Mouse (Mus musculus): ENCODE results near the gene Rpp14. TPM values are rescaled to one million over a fixed set of nuclear protein-coding genes. Genes with fewer than 3 reads are reported as not detected.

Gene Rpp14
- polyA plus RNA-seq, 1 experiment from 2014 or later, result 57.5 TPM

- WGBS, result 89% methylated on average over 8 of the region's 8 CpGs
- Histone ChIP-seq H3K27me3 (ENCODE audit: low read depth, poor library complexity, severe bottlenecking) (no peaks in the 10 kb centered on the region), H3K9me3 (replicated peaks) (no peaks in the 10 kb centered on the region), H3K4me3 (no peak overlapping the region), H3K36me3 (no peaks in the 10 kb centered on the region), H3K27ac (replicated peaks) (peak overlapping the region; percentile 70), H3K4me1 (peaks cover 21% of the 10 kb centered on the region)
- no peak for DNase-seq (ENCODE audit: low spot score)
Measured at GRCm38 (mm10) chr14:8063835-8064785, 16.1 kb upstream of the Rpp14 start.

GRCm38 (mm10) chr14:8080718-8081117 lies 551 bp downstream of the Rpp14 start:
- Histone ChIP-seq H3K27me3 (ENCODE audit: low read depth, poor library complexity, severe bottlenecking) (no peaks in the 10 kb centered on the region), H3K27ac (replicated peaks) (peak overlapping the region; percentile 95), H3K4me3 (peak overlapping the region; percentile 79), H3K9me3 (replicated peaks) (no peaks in the 10 kb centered on the region), H3K36me3 (peaks cover 20% of the 10 kb centered on the region), H3K4me1 (peaks cover 18% of the 10 kb centered on the region)
- 13% methylated on average over 11 of the region's 11 CpGs for WGBS
- no peak for DNase-seq (ENCODE audit: low spot score)

GRCm38 (mm10) chr14:8082949-8083348 lies 2.8 kb downstream of the Rpp14 start:
- Histone ChIP-seq H3K27me3 (ENCODE audit: low read depth, poor library complexity, severe bottlenecking) (no peaks in the 10 kb centered on the region), H3K27ac (replicated peaks) (no peak overlapping the region), H3K36me3 (peaks cover 42% of the 10 kb centered on the region), H3K4me3 (no peak overlapping the region), H3K4me1 (peaks cover 18% of the 10 kb centered on the region), H3K9me3 (replicated peaks) (no peaks in the 10 kb centered on the region)
- no peak for DNase-seq (ENCODE audit: low spot score)
- WGBS, result 93% methylated on average over 1 of the region's 1 CpGs

- Histone ChIP-seq H3K4me3 (no peak overlapping the region), H3K36me3 (peaks cover 70% of the 10 kb centered on the region), H3K27me3 (ENCODE audit: low read depth, poor library complexity, severe bottlenecking) (no peaks in the 10 kb centered on the region), H3K9me3 (replicated peaks) (no peaks in the 10 kb centered on the region), H3K27ac (replicated peaks) (no peak overlapping the region), H3K4me1 (no peaks in the 10 kb centered on the region)
- no peak for DNase-seq (ENCODE audit: low spot score)
- 92% methylated on average over 2 of the region's 2 CpGs for WGBS
Measured at GRCm38 (mm10) chr14:8089016-8089415, 8.8 kb downstream of the Rpp14 start.

GRCm38 (mm10) chr14:8092573-8092972 lies 12.4 kb downstream of the Rpp14 start:
- no peak for DNase-seq (ENCODE audit: low spot score)
- no peak overlapping the region for H3K4me3 ChIP-seq
- peaks cover 5% of the 10 kb centered on the region; the same call in 1 of the 2 replicates for H3K27me3 ChIP-seq (ENCODE audit: low read depth, poor library complexity, severe bottlenecking)
- H3K27ac ChIP-seq (replicated peaks), result no peak overlapping the region
- H3K36me3 ChIP-seq, result peaks cover 35% of the 10 kb centered on the region
- H3K9me3 ChIP-seq (replicated peaks), result no peaks in the 10 kb centered on the region
- WGBS, result 91% methylated on average over 2 of the region's 2 CpGs
- H3K4me1 ChIP-seq, result no peaks in the 10 kb centered on the region

GRCm38 (mm10) chr14:8093427-8093826 lies 13.3 kb downstream of the Rpp14 start:
- H3K4me3 ChIP-seq, result no peak overlapping the region
- H3K4me1 ChIP-seq, result peaks cover 5% of the 10 kb centered on the region
- peaks cover 5% of the 10 kb centered on the region; the same call in 1 of the 2 replicates for H3K27me3 ChIP-seq (ENCODE audit: low read depth, poor library complexity, severe bottlenecking)
- no peak overlapping the region for H3K27ac ChIP-seq (replicated peaks)
- no peaks in the 10 kb centered on the region for H3K9me3 ChIP-seq (replicated peaks)
- DNase-seq (ENCODE audit: low spot score), result no peak
- WGBS, result 58% methylated on average over 5 of the region's 5 CpGs
- peaks cover 30% of the 10 kb centered on the region for H3K36me3 ChIP-seq

GRCm38 (mm10) chr14:8094931-8095561 lies 14.9 kb downstream of the Rpp14 start:
- WGBS, result 82% methylated on average over 3 of the region's 3 CpGs

GRCm38 (mm10) chr14:8095562-8095950 lies 15.4 kb downstream of the Rpp14 start:
- Histone ChIP-seq H3K4me1 (peaks cover 12% of the 10 kb centered on the region), H3K36me3 (peaks cover 8% of the 10 kb centered on the region), H3K27me3 (ENCODE audit: low read depth, poor library complexity, severe bottlenecking) (peaks cover 5% of the 10 kb centered on the region; the same call in 1 of the 2 replicates), H3K9me3 (replicated peaks) (no peaks in the 10 kb centered on the region), H3K4me3 (no peak overlapping the region), H3K27ac (replicated peaks) (no peak overlapping the region)
- WGBS, result 77% methylated on average over 7 of the region's 7 CpGs
- DNase-seq (ENCODE audit: low spot score), result no peak

More at GRCm38 (mm10) chr14:8094931-8095561, 14.9 kb downstream of the Rpp14 start:
- DNase-seq (ENCODE audit: low spot score), result no peak
- H3K27ac ChIP-seq (replicated peaks), result no peak overlapping the region
- no peaks in the 10 kb centered on the region for H3K9me3 ChIP-seq (replicated peaks)
- H3K4me3 ChIP-seq, result no peak overlapping the region
- H3K36me3 ChIP-seq, result peaks cover 13% of the 10 kb centered on the region
- peaks cover 12% of the 10 kb centered on the region for H3K4me1 ChIP-seq
- H3K27me3 ChIP-seq (ENCODE audit: low read depth, poor library complexity, severe bottlenecking), result peaks cover 5% of the 10 kb centered on the region; the same call in 1 of the 2 replicates

- peak; percentile 95 for DNase-seq (ENCODE audit: low spot score)
- Histone ChIP-seq H3K27me3 (ENCODE audit: low read depth, poor library complexity, severe bottlenecking) (peaks cover 5% of the 10 kb centered on the region; the same call in 1 of the 2 replicates), H3K9me3 (replicated peaks) (no peaks in the 10 kb centered on the region), H3K4me3 (peak within 1 kb of the TSS; percentile 85), H3K27ac (replicated peaks) (peak within 1 kb of the TSS; percentile 84), H3K4me1 (peaks cover 12% of the 10 kb centered on the region), H3K36me3 (no peaks in the 10 kb centered on the region)
- under 1% methylated on average over 89 of the region's 89 CpGs for WGBS
Measured at GRCm38 (mm10) chr14:8097978-8098686, 18.0 kb downstream of the Rpp14 start, which contains the start of gene Pxk. Gene Pxk, plus strand, starts transcription at chr14:8098211.

GRCm38 (mm10) chr14:8098687-8098995 lies 18.5 kb downstream of the Rpp14 start:
- 3% methylated on average over 5 of the region's 5 CpGs for WGBS
- peaks cover 5% of the 10 kb centered on the region; the same call in 1 of the 2 replicates for H3K27me3 ChIP-seq (ENCODE audit: low read depth, poor library complexity, severe bottlenecking)
- no peaks in the 10 kb centered on the region for H3K36me3 ChIP-seq
- peaks cover 12% of the 10 kb centered on the region for H3K4me1 ChIP-seq
- H3K9me3 ChIP-seq (replicated peaks), result no peaks in the 10 kb centered on the region
- H3K27ac ChIP-seq (replicated peaks), result peak overlapping the region; percentile 84
- no peak for DNase-seq (ENCODE audit: low spot score)
- H3K4me3 ChIP-seq, result peak overlapping the region; percentile 85

GRCm38 (mm10) chr14:8099561-8100021 lies 19.4 kb downstream of the Rpp14 start:
- H3K36me3 ChIP-seq, result no peaks in the 10 kb centered on the region
- H3K9me3 ChIP-seq (replicated peaks), result no peaks in the 10 kb centered on the region
- H3K4me1 ChIP-seq, result peaks cover 12% of the 10 kb centered on the region
- H3K27ac ChIP-seq (replicated peaks), result no peak overlapping the region
- H3K4me3 ChIP-seq, result 0 out of 2 replicates have a peak overlapping the region, but pooled peaks have one; percentile 85
- H3K27me3 ChIP-seq (ENCODE audit: low read depth, poor library complexity, severe bottlenecking), result peaks cover 5% of the 10 kb centered on the region; the same call in 1 of the 2 replicates
- 76% methylated on average over 10 of the region's 10 CpGs for WGBS
- DNase-seq (ENCODE audit: low spot score), result no peak

GRCm38 (mm10) chr14:8101886-8102285 lies 21.7 kb downstream of the Rpp14 start:
- Histone ChIP-seq H3K9me3 (replicated peaks) (no peaks in the 10 kb centered on the region), H3K4me1 (peaks cover 15% of the 10 kb centered on the region), H3K36me3 (no peaks in the 10 kb centered on the region), H3K27ac (replicated peaks) (no peak overlapping the region), H3K27me3 (ENCODE audit: low read depth, poor library complexity, severe bottlenecking) (peaks cover under 1% of the 10 kb centered on the region; the same call in 1 of the 2 replicates), H3K4me3 (no peak overlapping the region)
- no peak for DNase-seq (ENCODE audit: low spot score)
- 89% methylated on average over 8 of the region's 8 CpGs for WGBS
